Mouse (Mus musculus) heart, adult 2 months (tissue): Measurements from ENCODE around the gene March5. TPM values are rescaled to one million over a fixed set of nuclear protein-coding genes. Genes with fewer than 3 reads are reported as not detected.
A peak's percentile ranks its signal among the peaks of the same experiment; 100 is the strongest.

ENCODE experiments used
- DNase-seq, 2 experiments: peaks; one replicate each; pipeline ENCODE4 v3.0.0; 2021
- H3K27ac ChIP-seq: fragments of 200-600 bp; 2 replicates; pipeline ENCODE4 v1.8.1; 2022
- H3K27me3 ChIP-seq: fragments of 200-500 bp; 2 replicates; pipeline ENCODE4 v1.6.1; 2012; ENCODE audit warnings: mild to moderate bottlenecking, low read length, inconsistent platforms, mixed read lengths; ENCODE audit not compliant: control insufficient read depth, insufficient read depth
- H3K36me3 ChIP-seq: fragments of 200-500 bp; 2 replicates; pipeline ENCODE4 v1.6.1; 2012; ENCODE audit warnings: low read length, inconsistent platforms; ENCODE audit not compliant: control insufficient read depth, insufficient read depth
- H3K4me1 ChIP-seq: fragments of 200-500 bp; 2 replicates; pipeline ENCODE4 v1.6.1; 2011; ENCODE audit warnings: low read length; ENCODE audit not compliant: control insufficient read depth, insufficient read depth
- H3K4me3 ChIP-seq: fragments of 200-600 bp; 2 replicates; pipeline ENCODE4 v1.8.1; 2022
- H3K79me2 ChIP-seq: fragments of 200-500 bp; replicated peaks from 2 replicates; pipeline ENCODE4 v1.6.1; 2012; ENCODE audit warnings: mild to moderate bottlenecking, inconsistent platforms, low read length, moderate library complexity, mixed read lengths; ENCODE audit not compliant: control insufficient read depth, insufficient read depth
- H3K9ac ChIP-seq: fragments of 200-500 bp; 2 replicates; pipeline ENCODE4 v1.6.1; 2012; ENCODE audit warnings: low read depth, mild to moderate bottlenecking, control low read depth, inconsistent platforms, low read length, mixed read lengths
- CTCF ChIP-seq: fragments of 200-600 bp; IDR thresholded peaks from 2 replicates; pipeline ENCODE4 v1.8.1; 2022; ENCODE audit warnings: antibody characterized with exemption, mild to moderate bottlenecking, moderate library complexity
- EP300 ChIP-seq: fragments of 200-500 bp; IDR thresholded peaks from 2 replicates; pipeline ENCODE4 v1.6.1; 2011; ENCODE audit warnings: low read depth, low read length, control low read depth; ENCODE audit not compliant: insufficient read depth
- POLR2A ChIP-seq: fragments of 200-500 bp; IDR thresholded peaks from 2 replicates; pipeline ENCODE4 v1.6.1; 2011; ENCODE audit warnings: mild to moderate bottlenecking, low read depth, low read length, control low read depth; ENCODE audit not compliant: insufficient read depth
- WGBS: fragments of 180-500 bp; shearing (Covaris S2); methylation state at CpG from one replicate; pipeline ENCODE4 v1.1.7; 2018; 5-methylcytosine and 5-hydroxymethylcytosine counted together
- intact Hi-C: fragments of 180-260 bp; cut with DNase I; formaldehyde crosslinking; loops from one replicate; pipeline ENCODE4 v1.15.1; 2025
- polyA plus RNA-seq: library from polyadenylated mRNA; depleted of rRNA; stranded (reverse); fragments of >200 nt; gene quantifications from 2 replicates; pipeline ENCODE4 v1.2.3, GENCODE M21; 2012; rRNA removed
- total RNA-seq, 2 experiments: library from RNA; stranded (reverse); gene quantifications; 2 replicates each; pipeline ENCODE4 v1.2.3; 2021

March5 gene
- total and polyA plus RNA-seq, 3 experiments: 32.6 to 84.8 (median 79.7) TPM

DNA sequence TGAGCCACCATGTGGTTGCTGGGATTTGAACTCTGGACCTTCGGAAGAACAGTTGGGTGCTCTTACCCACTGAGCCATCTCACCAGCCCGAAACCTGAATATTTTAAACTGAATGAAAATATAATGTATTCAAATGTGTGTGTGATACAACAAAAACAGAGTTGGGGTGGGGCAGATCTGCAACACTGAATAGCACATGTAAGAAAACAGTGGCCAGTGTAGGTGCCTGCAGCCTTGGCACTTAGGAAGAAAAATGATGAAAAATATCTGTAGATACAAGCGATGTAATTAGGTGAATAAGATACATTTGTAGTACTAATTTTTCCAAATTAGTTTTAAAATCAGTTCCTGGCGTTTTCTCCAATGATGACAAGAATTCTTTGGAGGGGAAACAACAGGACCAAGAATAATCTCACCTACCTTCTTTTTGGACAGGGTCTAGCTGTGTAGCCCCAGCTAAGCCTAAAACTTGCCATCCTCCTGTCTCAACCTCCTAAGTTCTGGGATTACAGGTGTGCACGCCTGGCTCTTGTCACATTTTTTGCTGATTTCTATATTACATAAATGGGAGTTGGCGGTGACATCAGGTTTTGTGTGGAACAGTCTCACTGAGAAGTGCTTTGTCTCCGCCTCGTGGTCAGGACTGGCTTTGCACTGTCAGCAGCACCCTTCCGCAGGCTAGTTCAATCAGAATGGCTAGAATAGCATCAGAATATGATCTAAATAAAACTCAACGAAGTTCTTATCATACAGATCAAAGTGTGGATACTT is 58.2 kb downstream of the March5 start:
- H3K27ac ChIP-seq: no peak overlapping the region
- peak; percentile 80 to 90 for DNase-seq
- peaks cover 1% of the 10 kb centered on the region for H3K4me1 ChIP-seq
- TF ChIP-seq EP300: peak; percentile 93
- TF ChIP-seq POLR2A: no peak
- TF ChIP-seq CTCF: peak; percentile 94
- WGBS: 29% methylated on average over 10 of the region's 10 CpGs
- H3K79me2 ChIP-seq: no peaks in the 10 kb centered on the region
- intact Hi-C loops: loop anchor here (2.0 to 5.0 kb wide), 2 partner anchors 112 to 215 kb away; partner anchors contain the start of gene Kif11
- H3K9ac ChIP-seq: no peak overlapping the region; the same call in 1 of the 2 replicates
- no peak overlapping the region for H3K4me3 ChIP-seq
- no peaks in the 10 kb centered on the region for H3K27me3 ChIP-seq
- no peaks in the 10 kb centered on the region for H3K36me3 ChIP-seq

GRCm38 (mm10) chr19:37269106-37269505 is 61.8 kb downstream of the March5 start:
- Histone ChIP-seq H3K79me2 (no peaks in the 10 kb centered on the region), H3K36me3 (no peaks in the 10 kb centered on the region), H3K27me3 (no peaks in the 10 kb centered on the region), H3K9ac (no peak overlapping the region), H3K4me3 (no peak overlapping the region), H3K4me1 (peaks cover 1% of the 10 kb centered on the region), H3K27ac (no peak overlapping the region)
- no peak for DNase-seq
- 89% methylated on average over 16 of the region's 16 CpGs for WGBS
- intact Hi-C loops: loop anchor here (5.0 kb wide), 1 partner anchor 108 kb away; the partner anchor contains the start of gene Kif11
- no peak for TF ChIP-seq EP300
- TF ChIP-seq CTCF: no peak
- no peak for TF ChIP-seq POLR2A

Other genes with a start within 250 kb of the March5 start
- 10 to 100 TPM; 78.9 to 96.9 TPM for gene Cpeb3, start 1.1 kb downstream of the March5 start, total RNA-seq
- gene Cpeb3, start 1.1 kb downstream of the March5 start, polyA plus RNA-seq: 35.6 and 53.9 TPM in 2 replicates
- 10 to 100 TPM; 52.2 to 99.8 TPM for gene Ide, start 130.3 kb downstream of the March5 start, total RNA-seq
- 24.0 and 50.6 TPM in 2 replicates for gene Ide, start 130.3 kb downstream of the March5 start, polyA plus RNA-seq
- under 1 TPM; 0.34 to 0.66 TPM for gene Kif11, start 168.9 kb downstream of the March5 start, total RNA-seq
- 0.20 and 0.35 TPM in 2 replicates for gene Kif11, start 168.9 kb downstream of the March5 start, polyA plus RNA-seq
- gene Hhex, start 227.3 kb downstream of the March5 start, total RNA-seq: 1 to 10 TPM; 2.2 to 4.2 TPM
- gene Hhex, start 227.3 kb downstream of the March5 start, polyA plus RNA-seq: 2.0 and 2.3 TPM in 2 replicates